Mouse (Mus musculus): ENCODE measurements at regions not wholly inside any gene's neighbourhood (a gene's known extent, or its start where the extent isn't known, plus 50 kb on each side); places are given as distances from the start of the nearest gene placed in this dataset.

GRCm38 (mm10) chr3:157842872-157843271 is 82.0 kb downstream of the Cth start:
- no peaks in the 10 kb centered on the region for H3K27me3 ChIP-seq (ENCODE audit: insufficient read depth, low read length)
- ATAC-seq (0 out of 2 replicates have a peak, but pooled peaks have one; percentile 35), DNase-seq (no peak)
- TF ChIP-seq EP300 (IDR thresholded peaks at IDR 0.05; ENCODE audit: low read depth): no peak
- no peak overlapping the region for H3K4me3 ChIP-seq (ENCODE audit: low read depth, low read length)
- no peak overlapping the region for H3K4me2 ChIP-seq (ENCODE audit: low read depth, low read length)
- no peaks in the 10 kb centered on the region for H3K36me3 ChIP-seq (replicated peaks; ENCODE audit: insufficient read depth, low read length)
- no peak overlapping the region for H3K27ac ChIP-seq (ENCODE audit: low read depth)
- no peak overlapping the region for H3K9ac ChIP-seq (replicated peaks)
- WGBS (ENCODE audit: insufficient replicate concordance): 43% methylated on average over 3 of the region's 3 CpGs
- no peaks in the 10 kb centered on the region for H3K9me3 ChIP-seq (ENCODE audit: low read length)
- no peaks in the 10 kb centered on the region for H3K4me1 ChIP-seq (ENCODE audit: insufficient read depth)

- Histone ChIP-seq H3K9me3 (ENCODE audit: low read length) (no peaks in the 10 kb centered on the region), H3K4me2 (ENCODE audit: low read depth, low read length) (no peak overlapping the region), H3K4me1 (ENCODE audit: insufficient read depth) (no peaks in the 10 kb centered on the region), H3K36me3 (replicated peaks; ENCODE audit: insufficient read depth, low read length) (no peaks in the 10 kb centered on the region), H3K27ac (ENCODE audit: low read depth) (no peak overlapping the region), H3K4me3 (ENCODE audit: low read depth, low read length) (no peak overlapping the region), H3K9ac (replicated peaks) (no peak overlapping the region), H3K27me3 (ENCODE audit: insufficient read depth, low read length) (no peaks in the 10 kb centered on the region)
- TF ChIP-seq CTCF (IDR thresholded peaks at IDR 0.05; ENCODE audit: low read depth) (no peak), EP300 (IDR thresholded peaks at IDR 0.05; ENCODE audit: low read depth) (no peak)
- WGBS (ENCODE audit: insufficient replicate concordance): 65% methylated on average over 2 of the region's 2 CpGs
- DNase-seq: no peak
- ATAC-seq: no peak
These were observed 83.6 kb downstream of the Cth start for GRCm38 (mm10) chr3:157841164-157841719.

- DNase-seq (no peak), ATAC-seq (no peak)
- Histone ChIP-seq H3K4me2 (ENCODE audit: low read depth, low read length) (no peak overlapping the region), H3K27me3 (ENCODE audit: insufficient read depth, low read length) (no peaks in the 10 kb centered on the region), H3K9me3 (ENCODE audit: low read length) (no peaks in the 10 kb centered on the region), H3K9ac (replicated peaks) (no peak overlapping the region), H3K27ac (ENCODE audit: low read depth) (no peak overlapping the region), H3K4me1 (ENCODE audit: insufficient read depth) (no peaks in the 10 kb centered on the region), H3K4me3 (ENCODE audit: low read depth, low read length) (no peak overlapping the region), H3K36me3 (replicated peaks; ENCODE audit: insufficient read depth, low read length) (no peaks in the 10 kb centered on the region)
- 45% methylated on average over 3 of the region's 3 CpGs for WGBS (ENCODE audit: insufficient replicate concordance)
- no peak for TF ChIP-seq EP300 (IDR thresholded peaks at IDR 0.05; ENCODE audit: low read depth)
- no peak for TF ChIP-seq CTCF (IDR thresholded peaks at IDR 0.05; ENCODE audit: low read depth)
These were observed 120.6 kb downstream of the Cth start for GRCm38 (mm10) chr3:157804307-157804706.

DNA sequence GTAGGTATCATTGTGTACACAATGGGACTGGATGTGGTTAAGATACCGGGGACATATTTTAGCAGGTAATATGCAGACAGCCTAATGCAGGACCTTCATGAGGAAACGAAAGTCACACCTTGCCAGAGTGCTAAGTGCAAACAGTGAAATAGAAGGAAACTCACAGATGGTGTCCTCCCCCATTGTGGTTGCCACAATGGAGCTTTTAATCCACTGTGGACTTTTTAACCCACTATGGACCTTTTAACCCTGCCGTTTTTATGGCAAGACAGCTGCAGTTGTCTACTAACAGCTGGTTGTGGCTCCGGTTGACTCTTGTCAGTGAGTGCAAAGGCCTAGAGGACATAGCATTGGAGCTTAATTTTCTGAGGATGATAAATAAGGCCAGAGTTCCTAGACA is 121.5 kb downstream of the Cth start:
- H3K27me3 ChIP-seq (ENCODE audit: insufficient read depth, low read length): no peaks in the 10 kb centered on the region
- WGBS (ENCODE audit: insufficient replicate concordance): 72% methylated on average over 4 of the region's 4 CpGs
- H3K9ac ChIP-seq (replicated peaks): no peak overlapping the region
- H3K4me1 ChIP-seq (ENCODE audit: insufficient read depth): no peaks in the 10 kb centered on the region
- no peaks in the 10 kb centered on the region for H3K36me3 ChIP-seq (replicated peaks; ENCODE audit: insufficient read depth, low read length)
- no peak overlapping the region for H3K4me3 ChIP-seq (ENCODE audit: low read depth, low read length)
- TF ChIP-seq EP300 (IDR thresholded peaks at IDR 0.05; ENCODE audit: low read depth) (no peak), CTCF (IDR thresholded peaks at IDR 0.05; ENCODE audit: low read depth) (no peak)
- H3K27ac ChIP-seq (ENCODE audit: low read depth): no peak overlapping the region
- H3K4me2 ChIP-seq (ENCODE audit: low read depth, low read length): no peak overlapping the region
- H3K9me3 ChIP-seq (ENCODE audit: low read length): no peaks in the 10 kb centered on the region
- no peak for DNase-seq
- ATAC-seq: no peak

GRCm38 (mm10) chr3:157787559-157788256 is 137.2 kb downstream of the Cth start:
- Histone ChIP-seq H3K4me3 (ENCODE audit: low read depth, low read length) (no peak overlapping the region), H3K4me2 (ENCODE audit: low read depth, low read length) (no peak overlapping the region), H3K27me3 (ENCODE audit: insufficient read depth, low read length) (no peaks in the 10 kb centered on the region), H3K9me3 (ENCODE audit: low read length) (no peaks in the 10 kb centered on the region), H3K9ac (replicated peaks) (no peak overlapping the region), H3K4me1 (ENCODE audit: insufficient read depth) (no peaks in the 10 kb centered on the region), H3K36me3 (replicated peaks; ENCODE audit: insufficient read depth, low read length) (no peaks in the 10 kb centered on the region), H3K27ac (ENCODE audit: low read depth) (no peak overlapping the region)
- DNase-seq: no peak
- ATAC-seq: no peak
- TF ChIP-seq EP300 (IDR thresholded peaks at IDR 0.05; ENCODE audit: low read depth): no peak
- TF ChIP-seq CTCF (IDR thresholded peaks at IDR 0.05; ENCODE audit: low read depth): no peak
- 54% methylated on average over 4 of the region's 4 CpGs for WGBS (ENCODE audit: insufficient replicate concordance)

DNA sequence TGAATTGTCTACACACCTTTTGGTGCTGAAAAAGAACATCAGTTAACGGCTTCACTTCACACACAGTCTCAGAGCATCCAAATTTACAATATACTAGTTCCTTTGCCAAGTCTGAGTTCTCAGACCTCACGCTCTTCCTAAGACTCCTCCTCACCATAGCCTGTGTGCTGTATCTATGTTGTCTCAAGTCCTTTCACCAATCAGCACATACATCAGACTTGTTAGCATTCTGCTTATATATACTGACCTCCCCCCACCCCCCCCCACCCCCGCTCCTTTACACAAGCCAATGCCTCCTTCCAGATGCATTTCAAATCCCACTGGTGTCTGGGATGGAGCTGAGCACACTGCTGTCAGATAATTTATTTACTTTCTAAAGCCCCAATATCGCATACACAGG is 143.8 kb downstream of the Cth start:
- H3K27me3 ChIP-seq (ENCODE audit: insufficient read depth, low read length): no peaks in the 10 kb centered on the region
- H3K9ac ChIP-seq (replicated peaks): no peak overlapping the region
- no peaks in the 10 kb centered on the region for H3K4me1 ChIP-seq (ENCODE audit: insufficient read depth)
- no peak overlapping the region for H3K4me2 ChIP-seq (ENCODE audit: low read depth, low read length)
- DNase-seq (no peak), ATAC-seq (no peak)
- H3K36me3 ChIP-seq (replicated peaks; ENCODE audit: insufficient read depth, low read length): no peaks in the 10 kb centered on the region
- H3K4me3 ChIP-seq (ENCODE audit: low read depth, low read length): no peak overlapping the region
- no peak for TF ChIP-seq EP300 (IDR thresholded peaks at IDR 0.05; ENCODE audit: low read depth)
- TF ChIP-seq CTCF (IDR thresholded peaks at IDR 0.05; ENCODE audit: low read depth): no peak
- no peaks in the 10 kb centered on the region for H3K9me3 ChIP-seq (ENCODE audit: low read length)
- 63% methylated on average over 4 of the region's 4 CpGs for whole genome bisulfite sequencing (ENCODE audit: insufficient replicate concordance)
- H3K27ac ChIP-seq (ENCODE audit: low read depth): no peak overlapping the region

Data from liver, postnatal 0 days (tissue).